Mouse (Mus musculus) midbrain, embryonic 14.5 days (tissue): ENCODE measurements at regions not wholly inside any gene's neighbourhood (a gene's known extent, or its start where the extent isn't known, plus 50 kb on each side); places are given as distances from the start of the nearest gene placed in this dataset.
"Not testable (repeated sequence)": the region's sequence is repeated elsewhere in the genome, so short reads cannot be mapped to it uniquely, and the experiment has no call there.

Experiments used
- ATAC-seq: fragments of 200-750 bp; cut with Nextera tagmentation; 2 replicates; pipeline ENCODE4 v1.8.0; 2017; ENCODE audit warnings: moderate number of reproducible peaks, moderate library complexity; ENCODE audit not compliant: low FRiP score, low TSS enrichment
- DNase-seq: peaks from one replicate; pipeline ENCODE4 v3.0.0-alpha.2; 2015
- H3K27ac ChIP-seq: fragments of 300-500 bp; sonication (generic); replicated peaks from 2 replicates; pipeline ENCODE4 v1.5.1; 2014; ENCODE audit warnings: mild to moderate bottlenecking, low read depth, low read length, moderate library complexity
- H3K27me3 ChIP-seq: fragments of 300-500 bp; sonication (generic); 2 replicates; pipeline ENCODE4 v1.6.1; 2014; ENCODE audit warnings: low read length, control low read depth, mixed read lengths; ENCODE audit not compliant: control insufficient read depth, insufficient read depth
- H3K36me3 ChIP-seq: fragments of 300-500 bp; sonication (generic); 2 replicates; pipeline ENCODE4 v1.6.1; 2014; ENCODE audit warnings: low read length, control low read depth; ENCODE audit not compliant: control insufficient read depth, insufficient read depth
- H3K4me1 ChIP-seq: fragments of 300-500 bp; sonication (generic); 2 replicates; pipeline ENCODE4 v1.6.1; 2014; ENCODE audit warnings: mild to moderate bottlenecking, antibody characterized with exemption, low read length, control low read depth; ENCODE audit not compliant: control insufficient read depth, insufficient read depth
- H3K4me2 ChIP-seq: fragments of 300-500 bp; sonication (generic); 2 replicates; pipeline ENCODE4 v1.6.1; 2014; ENCODE audit warnings: mild to moderate bottlenecking, low read length, moderate library complexity
- H3K4me3 ChIP-seq: fragments of 300-500 bp; sonication (generic); replicated peaks from 2 replicates; pipeline ENCODE4 v1.5.1; 2014; ENCODE audit warnings: low read depth, low read length
- H3K9ac ChIP-seq: fragments of 300-500 bp; sonication (generic); replicated peaks from 2 replicates; pipeline ENCODE4 v1.6.1; 2014; ENCODE audit warnings: mild to moderate bottlenecking, low read length, moderate library complexity
- H3K9me3 ChIP-seq: fragments of 300-500 bp; sonication (generic); 2 replicates; pipeline ENCODE4 v1.6.1; 2016; ENCODE audit warnings: low read length, control low read depth, mixed read lengths; ENCODE audit not compliant: control insufficient read depth
- WGBS: fragments of 180-500 bp; shearing (Covaris S2); extraction: QIAGEN DNeasy Blood & Tissue Kit; methylation state at CpG from one replicate; pipeline ENCODE4 v1.1.7; 2014; 5-methylcytosine and 5-hydroxymethylcytosine counted together

- ATAC-seq, result no peak
- no peaks in the 10 kb centered on the region for H3K9me3 ChIP-seq
- H3K4me2 ChIP-seq, result no peak overlapping the region
- no peaks in the 10 kb centered on the region for H3K27me3 ChIP-seq
- H3K4me1 ChIP-seq, result no peaks in the 10 kb centered on the region
- no peak overlapping the region for H3K9ac ChIP-seq
- DNase-seq, result peak; percentile 17
- H3K4me3 ChIP-seq, result no peak overlapping the region
- H3K27ac ChIP-seq, result no peak overlapping the region
- no peaks in the 10 kb centered on the region for H3K36me3 ChIP-seq
- 90% methylated on average over 1 of the region's 1 CpGs for WGBS
These were observed 227.4 kb downstream of the 4931408C20Rik start for GRCm38 (mm10) chr1:26459892-26460291.

- Histone ChIP-seq H3K9ac (no peak overlapping the region), H3K4me1 (no peaks in the 10 kb centered on the region), H3K36me3 (no peaks in the 10 kb centered on the region), H3K27ac (no peak overlapping the region), H3K27me3 (no peaks in the 10 kb centered on the region), H3K4me2 (no peak overlapping the region), H3K4me3 (no peak overlapping the region), H3K9me3 (no peaks in the 10 kb centered on the region)
- DNase-seq (no peak), ATAC-seq (no peak)
- 86% methylated on average over 5 of the region's 5 CpGs for WGBS
These were observed 260.9 kb downstream of the 4931408C20Rik start for GRCm38 (mm10) chr1:26426383-26426782.

- Histone ChIP-seq H3K4me1 (no peaks in the 10 kb centered on the region), H3K4me3 (no peak overlapping the region), H3K9ac (no peak overlapping the region), H3K27me3 (no peaks in the 10 kb centered on the region), H3K36me3 (no peaks in the 10 kb centered on the region), H3K4me2 (peak overlapping the region; percentile 26), H3K27ac (no peak overlapping the region), H3K9me3 (no peaks in the 10 kb centered on the region)
- peak; percentile 46 for DNase-seq
- ATAC-seq, result peak; percentile 63; the same call in 1 of the 2 replicates
- WGBS, result 15% methylated on average over 11 of the region's 11 CpGs
These were observed 299.0 kb downstream of the 4931408C20Rik start for GRCm38 (mm10) chr1:26387938-26388897.

GRCm38 (mm10) chr1:26340543-26340942 lies 346.7 kb downstream of the 4931408C20Rik start:
- DNase-seq (no peak), ATAC-seq (no peak)
- 91% methylated on average over 4 of the region's 4 CpGs for WGBS
- no peak overlapping the region for H3K27ac ChIP-seq
- H3K36me3 ChIP-seq, result no peaks in the 10 kb centered on the region
- H3K4me2 ChIP-seq, result no peak overlapping the region
- H3K9ac ChIP-seq, result no peak overlapping the region
- H3K27me3 ChIP-seq, result no peaks in the 10 kb centered on the region
- H3K9me3 ChIP-seq, result no peaks in the 10 kb centered on the region
- H3K4me3 ChIP-seq, result no peak overlapping the region
- no peaks in the 10 kb centered on the region for H3K4me1 ChIP-seq

- not testable (repeated sequence) for H3K27ac ChIP-seq, H3K36me3 ChIP-seq, H3K27me3 ChIP-seq, H3K9me3 ChIP-seq, H3K4me3 ChIP-seq, H3K4me2 ChIP-seq, ATAC-seq, DNase-seq, H3K9ac ChIP-seq, H3K4me1 ChIP-seq
- WGBS, result 88% methylated on average over 5 of the region's 5 CpGs
These were observed 347.4 kb downstream of the 4931408C20Rik start for GRCm38 (mm10) chr1:26339876-26340275.

GRCm38 (mm10) chr1:26289582-26289981 lies 397.7 kb downstream of the 4931408C20Rik start:
- H3K4me1 ChIP-seq, result no peaks in the 10 kb centered on the region
- 95% methylated on average over 2 of the region's 2 CpGs for WGBS
- H3K9me3 ChIP-seq, result no peaks in the 10 kb centered on the region
- no peak overlapping the region for H3K4me3 ChIP-seq
- no peak overlapping the region for H3K9ac ChIP-seq
- ATAC-seq (no peak), DNase-seq (no peak)
- H3K27ac ChIP-seq, result no peak overlapping the region
- no peaks in the 10 kb centered on the region for H3K36me3 ChIP-seq
- no peak overlapping the region for H3K4me2 ChIP-seq
- no peaks in the 10 kb centered on the region for H3K27me3 ChIP-seq

- Histone ChIP-seq H3K9ac (no peak overlapping the region), H3K9me3 (no peaks in the 10 kb centered on the region), H3K4me1 (no peaks in the 10 kb centered on the region), H3K36me3 (no peaks in the 10 kb centered on the region), H3K4me2 (no peak overlapping the region), H3K4me3 (no peak overlapping the region), H3K27me3 (no peaks in the 10 kb centered on the region), H3K27ac (no peak overlapping the region)
- 47% methylated on average over 4 of the region's 4 CpGs for WGBS
- DNase-seq (peak; percentile 10), ATAC-seq (no peak)
These were observed 404.2 kb downstream of the 4931408C20Rik start for GRCm38 (mm10) chr1:26282885-26283613.

GRCm38 (mm10) chr1:26276606-26277005 lies 410.7 kb downstream of the 4931408C20Rik start:
- Histone ChIP-seq H3K4me2 (no peak overlapping the region), H3K9ac (no peak overlapping the region), H3K9me3 (no peaks in the 10 kb centered on the region), H3K27ac (no peak overlapping the region), H3K4me1 (no peaks in the 10 kb centered on the region), H3K4me3 (no peak overlapping the region), H3K36me3 (no peaks in the 10 kb centered on the region), H3K27me3 (no peaks in the 10 kb centered on the region)
- ATAC-seq (no peak), DNase-seq (no peak)
